Mouse (Mus musculus) olfactory bulb, adult 2 months (tissue): ENCODE results near the gene Habp4. TPM values are rescaled to one million over a fixed set of nuclear protein-coding genes. Genes with fewer than 3 reads are reported as not detected.

Experiments
- H3K27ac ChIP-seq: fragments of 200-500 bp; 2 replicates; pipeline ENCODE4 v1.5.1; 2012; ENCODE audit warnings: low read depth, low read length; ENCODE audit not compliant: insufficient read depth
- H3K4me1 ChIP-seq: fragments of 200-500 bp; 2 replicates; pipeline ENCODE4 v1.6.1; 2012; ENCODE audit warnings: low read length; ENCODE audit not compliant: control insufficient read depth, insufficient read depth
- H3K4me3 ChIP-seq: fragments of 200-500 bp; 2 replicates; pipeline ENCODE4 v1.5.1; 2012; ENCODE audit warnings: mild to moderate bottlenecking, low read depth, low read length, moderate library complexity; ENCODE audit not compliant: insufficient read depth
- CTCF ChIP-seq: fragments of 200-500 bp; IDR thresholded peaks from 2 replicates; pipeline ENCODE4 v1.5.1; 2012; ENCODE audit warnings: low read depth, mild to moderate bottlenecking, low read length, moderate library complexity; ENCODE audit not compliant: insufficient read depth
- POLR2A ChIP-seq: fragments of 200-500 bp; IDR thresholded peaks from 2 replicates; pipeline ENCODE4 v1.6.1; 2012; ENCODE audit warnings: mild to moderate bottlenecking, low read depth, low read length, moderate library complexity; ENCODE audit not compliant: insufficient read depth
- WGBS: fragments of 180-500 bp; shearing (Covaris S2); methylation state at CpG from one replicate; pipeline ENCODE4 v1.1.7; 2018; 5-methylcytosine and 5-hydroxymethylcytosine counted together
- polyA plus RNA-seq: library from polyadenylated mRNA; stranded (reverse); fragments of >200 nt; gene quantifications from 2 replicates; pipeline ENCODE4 v1.2.4, GENCODE M21; 2012; ENCODE audit warnings: low replicate concordance; ENCODE audit not compliant: missing spikeins, insufficient read depth, insufficient read length

Habp4 gene
- not detected in 2 replicates for polyA plus RNA-seq

GRCm38 (mm10) chr13:64161548-64161915 is at the start of gene Habp4:
Gene Habp4, plus strand, starts transcription at chr13:64161824.
- WGBS, result under 1% methylated on average over 29 of the region's 31 CpGs
- Histone ChIP-seq H3K27ac (peak within 1 kb of the TSS; percentile 72), H3K4me3 (peak within 1 kb of the TSS; percentile 94)

GRCm38 (mm10) chr13:64117442-64117841 is 44.2 kb upstream of the Habp4 start:
- no peak for TF ChIP-seq CTCF
- no peak for TF ChIP-seq POLR2A
- Histone ChIP-seq H3K4me1 (no peaks in the 10 kb centered on the region), H3K27ac (no peak overlapping the region), H3K4me3 (no peak overlapping the region)
- 60% methylated on average over 2 of the region's 2 CpGs for WGBS

More at GRCm38 (mm10) chr13:64161548-64161915, at the start of gene Habp4:
- H3K4me1 ChIP-seq, result peaks cover 4% of the 10 kb centered on the region; the same call in 1 of the 2 replicates
- TF ChIP-seq POLR2A, result no peak
- TF ChIP-seq CTCF, result no peak

- no peaks in the 10 kb centered on the region for H3K4me1 ChIP-seq
- H3K27ac ChIP-seq, result no peak overlapping the region
- TF ChIP-seq CTCF (no peak), POLR2A (no peak)
- H3K4me3 ChIP-seq, result no peak overlapping the region
- WGBS, result 85% methylated on average over 4 of the region's 4 CpGs
Observed at GRCm38 (mm10) chr13:64120760-64121159, 40.9 kb upstream of the Habp4 start.

- WGBS, result 36% methylated on average over 6 of the region's 6 CpGs
- Histone ChIP-seq H3K4me1 (no peaks in the 10 kb centered on the region), H3K27ac (no peak overlapping the region), H3K4me3 (no peak overlapping the region)
- TF ChIP-seq CTCF (no peak), POLR2A (no peak)
Observed at GRCm38 (mm10) chr13:64123491-64124188, 38.0 kb upstream of the Habp4 start.

GRCm38 (mm10) chr13:64124886-64125285 is 36.7 kb upstream of the Habp4 start:
- Histone ChIP-seq H3K27ac (no peak overlapping the region), H3K4me3 (no peak overlapping the region), H3K4me1 (peaks cover 3% of the 10 kb centered on the region; the same call in 1 of the 2 replicates)
- WGBS, result 96% methylated on average over 6 of the region's 6 CpGs
- TF ChIP-seq CTCF (no peak), POLR2A (no peak)

- 74% methylated on average over 4 of the region's 4 CpGs for WGBS
- H3K27ac ChIP-seq, result no peak overlapping the region
- peaks cover 3% of the 10 kb centered on the region; the same call in 1 of the 2 replicates for H3K4me1 ChIP-seq
- no peak for TF ChIP-seq CTCF
- TF ChIP-seq POLR2A, result no peak
- H3K4me3 ChIP-seq, result no peak overlapping the region
Observed at GRCm38 (mm10) chr13:64126316-64126715, 35.3 kb upstream of the Habp4 start.

GRCm38 (mm10) chr13:64128858-64129615 is 32.6 kb upstream of the Habp4 start, which contains the start of gene Slc35d2:
Gene Slc35d2, minus strand, starts transcription at chr13:64129368.
- WGBS, result 8% methylated on average over 44 of the region's 44 CpGs
- Histone ChIP-seq H3K4me3 (peak within 1 kb of the TSS; percentile 46), H3K27ac (no peak within 1 kb of the TSS), H3K4me1 (peaks cover 3% of the 10 kb centered on the region; the same call in 1 of the 2 replicates)
- TF ChIP-seq POLR2A, result no peak
- TF ChIP-seq CTCF, result no peak

GRCm38 (mm10) chr13:64129616-64130375 is 31.8 kb upstream of the Habp4 start:
- WGBS, result 36% methylated on average over 15 of the region's 15 CpGs
- peaks cover 3% of the 10 kb centered on the region; the same call in 1 of the 2 replicates for H3K4me1 ChIP-seq
- no peak for TF ChIP-seq CTCF
- no peak for TF ChIP-seq POLR2A
- H3K27ac ChIP-seq, result no peak overlapping the region
- H3K4me3 ChIP-seq, result peak overlapping the region; percentile 46; the same call in 1 of the 2 replicates
